Mouse (Mus musculus) cerebellum, adult 2 months (tissue): Measurements from ENCODE around the gene Zfp672. TPM values are rescaled to one million over a fixed set of nuclear protein-coding genes. Genes with fewer than 3 reads are reported as not detected.

Experiments
- DNase-seq, 2 experiments: peaks; one replicate each; pipeline ENCODE4 v3.0.0; 2021
- H3K27ac ChIP-seq: fragments of 200-500 bp; 2 replicates; pipeline ENCODE4 v1.5.1; 2012; ENCODE audit warnings: low read length, control low read depth, inconsistent platforms; ENCODE audit not compliant: insufficient read depth
- H3K27me3 ChIP-seq: fragments of 200-500 bp; 2 replicates; pipeline ENCODE4 v1.6.1; 2012; ENCODE audit warnings: inconsistent platforms, mild to moderate bottlenecking, low read length, moderate library complexity; ENCODE audit not compliant: control insufficient read depth, insufficient read depth
- H3K4me1 ChIP-seq: fragments of 200-500 bp; 2 replicates; pipeline ENCODE4 v1.6.1; 2011; ENCODE audit warnings: low read length; ENCODE audit not compliant: control insufficient read depth, insufficient read depth
- H3K4me3 ChIP-seq: fragments of 200-500 bp; replicated peaks from 2 replicates; pipeline ENCODE3; 2011; ENCODE audit warnings: mild to moderate bottlenecking, low read depth, low read length, control low read depth; ENCODE audit not compliant: insufficient read depth
- CTCF ChIP-seq: fragments of 200-500 bp; IDR thresholded peaks from 2 replicates; pipeline ENCODE4 v1.5.1; 2011; ENCODE audit warnings: low read depth, mild to moderate bottlenecking, control low read depth, low read length, moderate library complexity, borderline replicate concordance; ENCODE audit not compliant: insufficient read depth
- POLR2A ChIP-seq: fragments of 200-500 bp; IDR thresholded peaks from 2 replicates; pipeline ENCODE4 v1.6.1; 2011; ENCODE audit warnings: low read length, control low read depth, borderline replicate concordance; ENCODE audit not compliant: insufficient read depth
- WGBS: fragments of 180-500 bp; shearing (Covaris S2); methylation state at CpG from one replicate; pipeline ENCODE4 v1.1.7; 2018; 5-methylcytosine and 5-hydroxymethylcytosine counted together
- polyA plus RNA-seq: library from polyadenylated mRNA; depleted of rRNA; stranded (reverse); fragments of >200 nt; gene quantifications from 2 replicates; pipeline ENCODE4 v1.2.3, GENCODE M21; 2012

The Zfp672 gene
- polyA plus RNA-seq, 1 experiment: 45.9 TPM

- WGBS: 31% methylated on average over 6 of the region's 6 CpGs
- Histone ChIP-seq H3K27me3 (no peaks in the 10 kb centered on the region), H3K27ac (no peak overlapping the region), H3K4me1 (no peaks in the 10 kb centered on the region; the same call in 1 of the 2 replicates), H3K4me3 (no peak overlapping the region)
- no peak for DNase-seq
- no peak for TF ChIP-seq POLR2A
- TF ChIP-seq CTCF: no peak
These were observed 27.9 kb upstream of the Zfp672 start for GRCm38 (mm10) chr11:58357844-58358534.

GRCm38 (mm10) chr11:58357042-58357441 is 26.9 kb upstream of the Zfp672 start:
- Histone ChIP-seq H3K27me3 (no peaks in the 10 kb centered on the region), H3K27ac (no peak overlapping the region), H3K4me3 (no peak overlapping the region), H3K4me1 (no peaks in the 10 kb centered on the region; the same call in 1 of the 2 replicates)
- WGBS: 89% methylated on average over 3 of the region's 3 CpGs
- DNase-seq: no peak
- no peak for TF ChIP-seq POLR2A

- no peaks in the 10 kb centered on the region; the same call in 1 of the 2 replicates for H3K4me1 ChIP-seq
- H3K4me3 ChIP-seq: no peak overlapping the region
- TF ChIP-seq POLR2A (no peak), CTCF (no peak)
- H3K27me3 ChIP-seq: no peaks in the 10 kb centered on the region
- 67% methylated on average over 3 of the region's 3 CpGs for WGBS
- DNase-seq: no peak
- no peak overlapping the region for H3K27ac ChIP-seq
These were observed 24.8 kb upstream of the Zfp672 start for GRCm38 (mm10) chr11:58354927-58355326.

GRCm38 (mm10) chr11:58354476-58354875 is 24.3 kb upstream of the Zfp672 start:
- no peak overlapping the region for H3K4me3 ChIP-seq
- TF ChIP-seq POLR2A (no peak), CTCF (no peak)
- no peaks in the 10 kb centered on the region; the same call in 1 of the 2 replicates for H3K4me1 ChIP-seq
- H3K27me3 ChIP-seq: no peaks in the 10 kb centered on the region
- no peak for DNase-seq
- no peak overlapping the region for H3K27ac ChIP-seq
- WGBS: 73% methylated on average over 10 of the region's 10 CpGs

- no peaks in the 10 kb centered on the region for H3K27me3 ChIP-seq
These were observed 23.6 kb upstream of the Zfp672 start for GRCm38 (mm10) chr11:58353709-58354108.

GRCm38 (mm10) chr11:58352681-58353548 is 22.8 kb upstream of the Zfp672 start:
- TF ChIP-seq POLR2A (no peak), CTCF (no peak)

More at GRCm38 (mm10) chr11:58353709-58354108, 23.6 kb upstream of the Zfp672 start:
- no peak for DNase-seq
- 79% methylated on average over 3 of the region's 3 CpGs for WGBS
- Histone ChIP-seq H3K4me1 (no peaks in the 10 kb centered on the region; the same call in 1 of the 2 replicates), H3K4me3 (no peak overlapping the region), H3K27ac (no peak overlapping the region)
- TF ChIP-seq CTCF (no peak), POLR2A (no peak)

GRCm38 (mm10) chr11:58351179-58351578 is 21.0 kb upstream of the Zfp672 start:
- DNase-seq: no peak
- TF ChIP-seq CTCF: no peak
- TF ChIP-seq POLR2A: no peak
- Histone ChIP-seq H3K27me3 (no peaks in the 10 kb centered on the region), H3K4me3 (no peak overlapping the region), H3K27ac (no peak overlapping the region), H3K4me1 (no peaks in the 10 kb centered on the region; the same call in 1 of the 2 replicates)
- 83% methylated on average over 5 of the region's 5 CpGs for WGBS

More at GRCm38 (mm10) chr11:58352681-58353548, 22.8 kb upstream of the Zfp672 start:
- H3K4me1 ChIP-seq: no peaks in the 10 kb centered on the region; the same call in 1 of the 2 replicates
- 67% methylated on average over 7 of the region's 7 CpGs for WGBS
- H3K27ac ChIP-seq: no peak overlapping the region
- no peaks in the 10 kb centered on the region for H3K27me3 ChIP-seq
- H3K4me3 ChIP-seq: no peak overlapping the region
- no peak for DNase-seq
